Comparison of ENCODE assay signal across 8 mouse cellular contexts in genomic region chr5:25010438-25010892, GRCm38 (mm10).
DNase-seq lines count a peak whose midpoint lies in the region; ATAC-seq and TF ChIP-seq lines count a peak whose summit lies in the region.

No protein-coding gene starts in this region.

- TF ChIP-seq CTCF in gastrocnemius, adult 2 months (IDR thresholded peaks at IDR 0.05), result peak; percentile 90
- peak; percentile 96 for TF ChIP-seq CTCF in hindbrain, postnatal 0 days (IDR thresholded peaks at IDR 0.05; ENCODE audit: low read depth)

- peak overlapping the region; percentile 1; the same call in 1 of the 2 replicates for H3K9ac ChIP-seq in hindbrain, postnatal 0 days (replicated peaks; ENCODE audit: low read length)

- H3K4me2 ChIP-seq in hindbrain, postnatal 0 days (ENCODE audit: low read depth, low read length), result peak overlapping the region; percentile 32

- peak; percentile 80 for DNase-seq in WW6 (ENCODE audit: low read depth, low spot score)
- peak; percentile 89 to 94 for DNase-seq in cerebellum, postnatal 4 days (ENCODE audit: low spot score in 2 of 2)
- DNase-seq in gastrocnemius, adult 2 months, result peak; percentile 91
- DNase-seq in hindbrain, postnatal 0 days (ENCODE audit: low spot score), result peak; percentile 91
- peak; percentile 90 to 94 for DNase-seq in left cerebral cortex, adult 18-20 months (ENCODE audit: low spot score in 2 of 2)
- peak; percentile 89 to 94 for DNase-seq in lung, postnatal 4 days
- DNase-seq in retina, postnatal 7 days (ENCODE audit: low read depth, low spot score), result peak; percentile 75
- DNase-seq in urinary bladder, adult 2 months (ENCODE audit: low spot score), result peak; percentile 76

- peak overlapping the region; percentile 55 for H3K4me3 ChIP-seq in gastrocnemius, adult 2 months
- no peak overlapping the region for H3K4me3 ChIP-seq in hindbrain, postnatal 0 days (ENCODE audit: low read length)

- intact Hi-C loops in gastrocnemius, adult 2 months (cut with DNase I), result loop anchor here (5.0 kb wide), 2 partner anchors 87 to 208 kb away; no protein-coding TSS in a partner anchor

- H3K27ac ChIP-seq in gastrocnemius, adult 2 months, result peak overlapping the region; percentile 50
- no peak overlapping the region for H3K27ac ChIP-seq in hindbrain, postnatal 0 days

- H3K36me3 ChIP-seq in hindbrain, postnatal 0 days (ENCODE audit: insufficient read depth, low read length), result no peaks in the 10 kb centered on the region

- H3K4me1 ChIP-seq in hindbrain, postnatal 0 days (ENCODE audit: insufficient read depth, low read length), result 0 out of 2 replicates have a peak, but pooled peaks cover 6% of the 10 kb centered on the region

- H3K9me3 ChIP-seq in hindbrain, postnatal 0 days (ENCODE audit: low read length), result no peaks in the 10 kb centered on the region

- H3K27me3 ChIP-seq in hindbrain, postnatal 0 days (ENCODE audit: insufficient read depth, low read length), result no peaks in the 10 kb centered on the region

- peak; percentile 85 for ATAC-seq in hindbrain, postnatal 0 days

- WGBS in hindbrain, postnatal 0 days, result 0% methylated on average over 9 of the region's 9 CpGs
